Mouse (Mus musculus): ENCODE results near the gene Inpp5d. TPM values are rescaled to one million over a fixed set of nuclear protein-coding genes. Genes with fewer than 3 reads are reported as not detected.

The Inpp5d gene
- polyA plus RNA-seq, 1 experiment: 21.1 TPM

DNA sequence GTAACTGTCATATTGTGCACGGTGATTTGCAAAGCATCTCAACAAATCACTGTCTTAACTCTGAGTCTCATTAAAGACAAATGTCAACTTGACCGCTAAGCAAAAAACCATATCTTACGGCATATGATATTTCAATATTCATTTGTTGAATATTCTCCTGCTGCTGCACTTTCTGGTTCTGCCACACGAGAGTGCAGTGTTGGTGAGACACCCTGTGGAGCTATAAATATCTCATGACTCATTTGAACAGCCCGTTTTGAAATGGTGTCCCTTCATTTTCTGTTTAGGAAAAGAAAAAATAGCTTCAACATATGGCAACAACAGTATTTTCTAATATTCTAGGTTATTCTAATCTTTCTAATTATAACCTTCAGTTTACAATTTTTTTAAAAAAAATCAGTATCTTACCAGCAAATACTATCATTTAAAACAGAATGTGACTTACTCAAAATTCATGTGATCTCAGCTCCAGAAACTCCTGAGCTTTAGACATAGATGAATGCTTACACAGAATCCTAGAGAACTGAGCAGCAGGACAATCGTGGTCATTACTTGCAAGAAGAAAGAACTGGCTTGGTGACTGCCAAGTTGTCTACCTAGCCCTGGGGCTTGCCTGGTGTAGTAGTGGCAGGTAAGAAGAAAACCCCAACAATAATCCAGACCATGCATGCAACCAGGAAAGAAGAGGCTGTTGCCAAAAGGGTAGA lies 120.6 kb downstream of the Inpp5d start:
- WGBS: 54% methylated on average over 6 of the region's 6 CpGs
- no peak for DNase-seq (ENCODE audit: low read depth, low spot score)

DNA sequence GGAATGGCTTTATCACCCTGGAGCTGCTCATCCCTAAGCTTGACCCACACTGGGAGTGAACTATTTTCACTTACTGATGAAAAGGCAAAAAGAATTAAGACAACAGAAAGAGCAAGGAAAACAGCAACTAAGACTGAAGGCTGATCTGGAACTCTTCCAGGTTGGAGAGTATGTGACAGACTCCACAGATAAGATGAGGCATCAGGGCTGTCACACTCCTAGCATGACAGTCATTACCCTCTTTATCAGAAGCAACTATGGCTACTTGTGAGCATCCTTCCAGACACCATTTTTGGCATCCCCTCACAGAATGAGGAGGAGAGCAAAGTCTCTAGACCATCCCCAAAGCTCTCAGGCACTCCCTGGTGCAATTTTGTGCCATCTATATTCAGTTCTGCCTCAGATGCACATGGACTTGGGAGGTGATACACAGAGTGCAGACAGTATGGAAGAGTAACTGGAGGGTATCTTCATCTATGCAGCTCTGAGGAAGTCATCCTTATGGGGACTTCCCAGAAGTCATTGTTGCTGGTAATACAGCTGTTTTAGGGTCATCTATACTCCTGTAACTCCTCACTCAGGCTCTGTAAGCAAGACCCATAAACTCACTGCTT lies 129.4 kb downstream of the Inpp5d start:
- DNase-seq (ENCODE audit: low read depth, low spot score): no peak

DNA sequence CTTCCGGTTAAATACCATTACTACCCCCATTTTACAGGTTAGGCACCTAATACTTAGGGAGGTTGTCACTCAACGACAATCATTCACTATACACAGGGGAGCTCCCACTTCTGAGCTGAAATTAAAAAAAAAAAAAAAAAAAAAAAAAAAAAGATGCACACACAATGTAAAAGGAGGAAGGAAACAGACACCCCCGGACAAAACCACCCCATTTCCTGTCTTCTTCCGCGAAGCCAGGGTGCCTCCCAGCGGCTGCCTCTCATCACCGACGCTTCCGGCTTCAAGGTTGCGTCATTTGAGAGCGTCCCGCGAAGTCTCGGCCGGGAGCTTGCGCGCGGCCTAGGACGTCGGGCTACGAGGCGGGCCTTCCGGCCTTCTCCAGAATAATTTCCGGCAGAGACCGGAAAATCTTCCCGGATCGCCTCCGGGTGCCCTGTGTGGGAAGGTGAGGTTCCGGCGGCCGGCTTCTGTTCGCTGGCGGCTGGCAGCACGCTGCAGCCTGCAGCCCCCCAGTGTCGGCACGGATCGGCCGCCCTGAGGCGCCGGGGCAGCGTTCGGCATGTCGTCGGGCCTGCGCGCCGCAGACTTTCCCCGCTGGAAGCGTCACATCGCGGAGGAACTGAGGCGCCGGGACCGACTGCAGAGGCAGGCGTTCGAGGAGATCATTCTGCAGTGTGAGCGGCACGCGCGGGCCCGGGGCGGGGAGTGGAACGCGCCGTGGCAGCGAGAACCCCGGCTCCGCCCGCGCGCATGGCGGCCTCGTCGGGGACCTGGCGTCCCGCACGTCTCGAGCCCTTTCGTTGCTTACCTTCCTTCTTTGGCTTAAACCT lies 135.7 kb downstream of the Inpp5d start, which contains the start of gene Atg16l1:
Gene Atg16l1, plus strand, starts transcription at position 230 of the 830 bp plus-strand sequence.
- 1% methylated on average over 79 of the region's 79 CpGs for WGBS
- DNase-seq (ENCODE audit: low read depth, low spot score): peak; percentile 92

DNA sequence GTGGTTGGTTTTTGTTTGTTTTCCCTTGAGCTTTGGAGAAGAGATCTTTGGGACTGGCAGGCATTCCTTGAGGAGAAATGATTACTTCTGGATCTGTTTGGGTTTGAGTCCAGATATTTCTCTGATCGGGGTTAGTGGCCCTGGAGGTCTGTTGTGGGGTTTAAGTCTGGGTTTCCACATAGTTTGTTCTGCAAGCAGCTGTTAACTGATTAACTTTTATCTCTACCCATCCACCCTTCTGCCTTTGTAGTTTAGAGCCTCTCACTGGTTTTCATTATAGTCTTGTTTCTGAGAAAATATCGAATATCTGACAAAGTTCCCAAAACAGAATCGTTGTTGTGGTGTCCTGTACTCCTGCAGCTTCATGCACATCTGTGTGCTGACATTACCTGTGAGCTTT lies 143.7 kb downstream of the Inpp5d start:
- no peak for DNase-seq (ENCODE audit: low read depth, low spot score)
- WGBS: 88% methylated on average over 3 of the region's 3 CpGs

DNA sequence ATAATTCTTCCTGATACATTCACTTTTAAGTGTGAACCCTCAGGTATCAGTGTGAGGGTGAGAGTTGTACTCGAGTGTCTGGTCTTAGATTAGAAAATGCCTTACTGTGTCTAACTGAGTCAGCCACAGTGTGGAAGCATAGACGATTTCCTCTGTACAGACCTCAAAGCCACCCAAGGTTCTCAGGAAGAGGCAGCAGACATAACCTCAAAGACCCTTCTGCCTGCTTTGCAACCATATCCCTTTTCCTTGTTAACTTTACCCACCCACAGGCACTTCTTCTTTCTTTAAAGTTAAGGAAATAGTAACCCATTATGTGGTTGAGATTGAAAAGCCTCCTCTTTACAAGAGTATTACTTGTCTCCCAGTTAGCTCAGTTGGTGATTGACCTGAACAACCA lies 145.6 kb downstream of the Inpp5d start:
- 75% methylated on average over 2 of the region's 2 CpGs for WGBS
- DNase-seq (ENCODE audit: low read depth, low spot score): no peak

DNA sequence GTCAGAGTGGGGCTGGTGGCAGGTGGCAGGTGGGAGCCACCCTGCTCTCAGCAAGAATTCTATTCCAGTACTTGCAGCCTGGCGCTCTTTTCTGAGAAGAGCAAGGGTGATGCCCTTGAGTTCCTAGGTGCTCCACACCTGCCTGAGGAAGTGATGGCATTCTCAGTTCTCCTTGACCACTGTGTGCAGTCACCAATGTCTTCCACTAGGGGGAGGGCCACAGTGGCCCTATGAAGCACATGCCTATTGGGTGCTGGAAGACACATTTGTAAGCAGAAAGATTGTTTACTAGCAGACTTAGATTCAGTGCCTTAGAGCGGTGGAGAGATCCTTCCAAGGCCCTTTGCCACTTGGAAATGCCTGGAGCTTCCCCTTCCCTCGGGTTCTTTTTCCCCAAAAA lies 146.1 kb downstream of the Inpp5d start:
- WGBS: 89% methylated on average over 3 of the region's 3 CpGs
- no peak for DNase-seq (ENCODE audit: low read depth, low spot score)

DNA sequence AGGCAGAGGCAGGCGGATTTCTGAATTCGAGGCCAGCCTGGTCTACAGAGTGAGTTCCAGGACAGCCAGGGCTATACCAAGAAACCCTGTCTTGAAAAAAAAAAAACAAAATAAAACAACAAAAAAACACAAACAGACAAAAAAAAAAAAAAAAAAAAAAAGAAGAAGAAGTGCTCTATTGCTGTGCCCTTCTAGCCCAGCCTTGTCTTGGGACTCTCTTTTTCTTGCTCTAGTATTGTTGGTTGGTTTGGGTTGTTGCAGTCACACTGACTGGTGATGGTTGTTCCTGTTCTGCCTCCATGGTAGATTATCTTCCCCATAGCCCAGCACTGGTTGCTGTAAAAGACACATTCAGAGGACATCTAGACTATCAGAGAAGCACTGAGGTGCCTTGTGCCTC lies 149.2 kb downstream of the Inpp5d start:
- no peak for DNase-seq (ENCODE audit: low read depth, low spot score)
- WGBS: 98% methylated on average over 2 of the region's 2 CpGs

Other genes starting within 250 kb of the Inpp5d start
- 2.8 and 18.9 TPM in 2 replicates for gene Kcnj13, start 225.6 kb upstream of the Inpp5d start, polyA plus RNA-seq (2012; rRNA removed)
- gene Snorc, start 150.0 kb upstream of the Inpp5d start, polyA plus RNA-seq (2012; rRNA removed): 0.19 TPM in 1 of 2 replicates, not detected in the other
- 2.1 and 2.3 TPM in 2 replicates for gene Neu2, start 110.4 kb upstream of the Inpp5d start, polyA plus RNA-seq (2012; rRNA removed)
- gene Ngef, start 46.4 kb upstream of the Inpp5d start, polyA plus RNA-seq (2012; rRNA removed): 16.7 and 21.0 TPM in 2 replicates
- 16.2 and 19.1 TPM in 2 replicates for gene Atg16l1, start 135.6 kb downstream of the Inpp5d start, polyA plus RNA-seq (2012; rRNA removed)
- 0.16 and 0.45 TPM in 2 replicates for gene Sag, start 183.4 kb downstream of the Inpp5d start, polyA plus RNA-seq (2012; rRNA removed)
- gene Dgkd, start 233.0 kb downstream of the Inpp5d start, polyA plus RNA-seq (2012; rRNA removed): 55.4 and 69.7 TPM in 2 replicates

Data from large intestine, adult 2 months (tissue).